Mouse (Mus musculus): ENCODE data around the gene Itpk1.
A peak's percentile ranks its signal among the peaks of the same experiment; 100 is the strongest.

Itpk1 gene

GRCm38 (mm10) chr12:102553705-102554275 is 150.9 kb downstream of the Itpk1 start:
- DNase-seq (ENCODE audit: low read depth, low spot score): no peak

- DNase-seq (ENCODE audit: low read depth, low spot score): no peak
Measured at GRCm38 (mm10) chr12:102552001-102552400, 152.7 kb downstream of the Itpk1 start.

DNA sequence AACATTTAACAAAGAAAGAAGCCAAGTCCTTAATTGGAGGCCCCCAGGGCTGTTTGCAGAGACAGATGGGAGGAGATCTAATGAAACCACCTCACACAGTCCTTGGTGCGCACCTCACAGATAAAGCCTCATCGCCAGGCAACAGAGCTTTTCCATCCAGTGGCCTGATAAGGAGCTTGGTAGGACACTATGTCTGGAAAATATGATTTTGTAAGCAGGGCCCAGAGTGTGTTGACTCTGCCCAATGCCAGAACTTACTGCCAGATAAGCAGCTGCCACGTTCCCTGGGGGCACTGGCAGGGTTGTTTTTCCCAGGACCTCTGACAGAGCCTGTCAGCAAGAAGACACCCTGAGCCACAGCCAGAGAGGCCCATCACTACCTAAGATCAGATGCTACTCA is 153.5 kb downstream of the Itpk1 start:
- DNase-seq (ENCODE audit: low read depth, low spot score): no peak

DNA sequence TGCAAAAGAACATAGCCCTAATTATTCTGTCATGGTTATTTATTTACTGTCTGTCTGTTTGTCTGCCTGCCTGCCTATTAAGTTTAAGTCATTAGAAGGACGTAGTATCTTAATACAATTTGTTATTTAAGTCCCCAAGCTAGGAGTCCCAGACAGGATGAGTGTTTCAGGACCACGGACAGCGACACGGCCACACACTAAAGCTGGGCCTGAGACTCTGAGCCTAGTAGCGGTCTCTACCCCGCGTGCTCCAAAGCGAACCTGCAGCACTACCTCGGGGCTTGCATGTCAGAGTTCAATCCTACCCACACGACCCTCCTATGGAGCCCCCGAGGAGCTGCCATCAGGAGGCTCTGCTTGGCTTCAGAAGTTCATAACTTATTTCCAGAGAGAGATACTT is 154.2 kb downstream of the Itpk1 start:
- peak; percentile 88 for DNase-seq (ENCODE audit: low read depth, low spot score)

GRCm38 (mm10) chr12:102545122-102545521 is 159.6 kb downstream of the Itpk1 start:
- no peak for DNase-seq (ENCODE audit: low read depth, low spot score)

GRCm38 (mm10) chr12:102541168-102541567 is 163.6 kb downstream of the Itpk1 start:
- DNase-seq (ENCODE audit: low read depth, low spot score): no peak

- no peak for DNase-seq (ENCODE audit: low read depth, low spot score)
Measured at GRCm38 (mm10) chr12:102540278-102540677, 164.5 kb downstream of the Itpk1 start.

DNA sequence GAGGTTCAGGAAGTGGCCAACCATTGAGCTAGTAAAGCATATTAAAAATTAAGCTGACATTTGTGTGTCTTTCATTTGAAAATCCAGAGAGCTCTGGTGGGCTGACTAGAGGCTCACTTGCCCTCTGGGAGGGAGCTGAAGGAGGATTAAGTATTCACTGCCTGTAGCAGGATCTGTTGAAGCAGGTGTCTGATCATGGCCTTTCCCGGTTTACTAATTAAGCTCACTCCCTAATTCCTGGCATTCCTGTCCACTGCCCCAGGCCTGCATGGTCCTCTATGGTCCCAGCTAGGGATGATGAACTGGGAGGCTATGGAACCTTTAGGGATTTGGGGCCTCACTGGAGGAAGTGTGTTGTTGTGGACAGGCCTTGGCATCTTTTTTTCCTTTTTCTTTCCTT is 168.9 kb downstream of the Itpk1 start:
- DNase-seq (ENCODE audit: low read depth, low spot score): no peak

- no peak for DNase-seq (ENCODE audit: low read depth, low spot score)
Measured at GRCm38 (mm10) chr12:102527989-102528388, 176.7 kb downstream of the Itpk1 start.

GRCm38 (mm10) chr12:102524760-102525159 is 180.0 kb downstream of the Itpk1 start:
- peak; percentile 54 for DNase-seq (ENCODE audit: low read depth, low spot score)

DNA sequence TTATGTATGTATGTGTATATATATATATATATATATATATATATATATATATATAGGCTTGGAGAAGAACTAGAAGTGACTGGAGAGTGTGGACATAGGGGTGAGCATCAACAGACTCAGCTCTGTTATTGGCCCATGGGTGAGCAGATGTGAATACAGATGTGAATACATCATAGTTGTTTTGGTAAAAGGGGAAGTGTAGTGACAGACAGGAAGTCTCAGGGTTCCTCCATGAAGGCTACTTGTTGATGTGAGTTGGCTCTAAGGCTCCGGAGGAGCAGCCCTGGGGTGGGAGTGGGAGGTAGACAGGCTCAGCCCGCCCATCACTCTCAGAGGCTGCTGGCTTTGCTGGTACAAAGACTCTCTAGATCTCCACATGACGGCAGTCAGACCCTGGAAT is 180.5 kb downstream of the Itpk1 start:
- no peak for DNase-seq (ENCODE audit: low read depth, low spot score)

GRCm38 (mm10) chr12:102521777-102522319 is 182.9 kb downstream of the Itpk1 start:
- DNase-seq (ENCODE audit: low read depth, low spot score): no peak

DNA sequence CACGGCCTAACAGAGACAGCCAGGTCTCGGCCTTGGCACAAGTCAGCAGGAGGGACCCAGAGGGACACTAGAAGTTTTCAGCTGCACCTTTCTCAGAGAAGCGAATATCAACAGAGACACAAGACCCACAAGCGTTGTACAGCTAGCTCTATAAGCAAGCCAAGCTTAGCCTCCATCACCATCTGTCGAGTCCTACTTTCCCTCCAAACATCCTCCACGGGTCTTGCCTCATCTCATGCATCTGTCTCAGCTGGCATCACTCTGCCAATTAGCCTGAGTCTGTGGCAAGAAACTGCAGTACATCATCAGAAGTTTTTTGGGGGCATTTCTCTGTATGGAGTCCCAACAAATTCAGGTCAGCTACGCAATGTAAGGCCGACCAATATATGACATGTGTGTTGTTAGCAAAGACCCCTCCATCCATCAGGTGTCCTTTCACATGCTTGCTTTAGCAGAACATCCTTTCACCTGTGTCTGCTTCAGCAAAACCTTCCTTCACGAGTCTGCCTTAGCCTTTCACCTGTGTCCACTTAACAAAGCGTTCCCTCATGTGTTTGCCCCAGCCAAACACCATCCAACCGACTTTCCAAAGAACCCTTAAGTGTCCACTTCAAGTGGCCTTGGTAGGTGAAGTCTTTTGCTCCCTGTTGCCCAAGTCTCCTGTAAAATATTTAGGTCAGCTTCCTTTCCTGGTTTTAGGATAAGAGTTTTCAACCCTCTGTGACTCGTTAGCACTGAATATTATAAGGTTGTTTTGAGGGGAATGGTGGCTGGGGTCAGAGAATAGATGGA is 184.6 kb downstream of the Itpk1 start:
- no peak for DNase-seq (ENCODE audit: low read depth, low spot score)

Measured in mesoderm, embryonic 11.5 days (tissue).